Mouse (Mus musculus) hindbrain, embryonic 11.5 days (tissue): ENCODE results near the gene Pgls. TPM values are rescaled to one million over a fixed set of nuclear protein-coding genes. Genes with fewer than 3 reads are reported as not detected.

Source experiments
- ATAC-seq: fragments of 200-750 bp; cut with Nextera tagmentation; 2 replicates; pipeline ENCODE4 v1.8.0; 2017; ENCODE audit warnings: mild to moderate bottlenecking, moderate TSS enrichment, moderate library complexity; ENCODE audit not compliant: low FRiP score
- DNase-seq: peaks from one replicate; pipeline ENCODE4 v3.0.0-alpha.2; 2015; ENCODE audit warnings: low spot score
- H3K27ac ChIP-seq: fragments of 300-500 bp; sonication (generic); 2 replicates; pipeline ENCODE4 v1.5.1; 2014; ENCODE audit warnings: mild to moderate bottlenecking, low read depth, low read length
- H3K27me3 ChIP-seq: fragments of 300-500 bp; sonication (generic); 2 replicates; pipeline ENCODE4 v1.6.1; 2014; ENCODE audit warnings: mild to moderate bottlenecking, low read length, moderate library complexity, mixed read lengths; ENCODE audit not compliant: control insufficient read depth, insufficient read depth
- H3K36me3 ChIP-seq: fragments of 300-500 bp; sonication (generic); 2 replicates; pipeline ENCODE4 v1.6.1; 2014; ENCODE audit warnings: mild to moderate bottlenecking, low read length, moderate library complexity, mixed read lengths; ENCODE audit not compliant: control insufficient read depth, insufficient read depth
- H3K4me1 ChIP-seq: fragments of 300-500 bp; sonication (generic); replicated peaks from 2 replicates; pipeline ENCODE4 v1.6.1; 2014; ENCODE audit warnings: low read length, mixed read lengths; ENCODE audit not compliant: control insufficient read depth, insufficient read depth
- H3K4me2 ChIP-seq: fragments of 300-500 bp; sonication (generic); replicated peaks from 2 replicates; pipeline ENCODE4 v1.6.1; 2014; ENCODE audit warnings: mild to moderate bottlenecking, low read depth, low read length
- H3K4me3 ChIP-seq: fragments of 300-500 bp; sonication (generic); 2 replicates; pipeline ENCODE4 v1.5.1; 2014; ENCODE audit warnings: low read depth, low read length
- H3K9ac ChIP-seq: fragments of 300-500 bp; sonication (generic); 2 replicates; pipeline ENCODE4 v1.6.1; 2014; ENCODE audit warnings: low read depth, low read length
- H3K9me3 ChIP-seq: fragments of 300-500 bp; sonication (generic); 2 replicates; pipeline ENCODE4 v1.6.1; 2016; ENCODE audit warnings: low read length; ENCODE audit not compliant: control insufficient read depth
- WGBS: fragments of 180-500 bp; shearing (Covaris S2); extraction: QIAGEN DNeasy Blood & Tissue Kit; methylation state at CpG from one replicate; pipeline ENCODE4 v1.1.7; 2014; 5-methylcytosine and 5-hydroxymethylcytosine counted together
- polyA plus RNA-seq: library from polyadenylated mRNA; unstranded; fragments of >200 nt; fragmentation: Nextera tagmentation; extraction: Ambion mirVana; gene quantifications from 2 replicates; pipeline ENCODE4 v1.2.1, GENCODE M21; 2014

The Pgls gene
- polyA plus RNA-seq, 1 experiment from 2014 or later = 228 TPM

- 25% methylated on average over 5 of the region's 5 CpGs for WGBS
- H3K36me3 ChIP-seq = no peaks in the 10 kb centered on the region
- peak overlapping the region; percentile 93 for H3K4me2 ChIP-seq
- H3K4me3 ChIP-seq = peak overlapping the region; percentile 89
- peaks cover 12% of the 10 kb centered on the region for H3K4me1 ChIP-seq
- peak overlapping the region; percentile 93 for H3K9ac ChIP-seq
- ATAC-seq (no peak), DNase-seq (no peak)
- no peaks in the 10 kb centered on the region for H3K9me3 ChIP-seq
- no peaks in the 10 kb centered on the region for H3K27me3 ChIP-seq
- H3K27ac ChIP-seq = peak overlapping the region; percentile 98; the same call in 1 of the 2 replicates
These were observed 959 bp upstream of the Pgls start for GRCm38 (mm10) chr8:71591017-71591416.

- H3K4me2 ChIP-seq = peak overlapping the region; percentile 93
- WGBS = 4% methylated on average over 59 of the region's 60 CpGs
- H3K36me3 ChIP-seq = no peaks in the 10 kb centered on the region
- H3K4me1 ChIP-seq = peaks cover 13% of the 10 kb centered on the region
- peak overlapping the region; percentile 93 for H3K9ac ChIP-seq
- H3K27me3 ChIP-seq = no peaks in the 10 kb centered on the region
- peak overlapping the region; percentile 89 for H3K4me3 ChIP-seq
- DNase-seq = no peak
- ATAC-seq = peak; percentile 76
- H3K9me3 ChIP-seq = no peaks in the 10 kb centered on the region
- H3K27ac ChIP-seq = peak overlapping the region; percentile 98
These were observed 596 bp downstream of the Pgls start for GRCm38 (mm10) chr8:71592374-71593170.

- DNase-seq (no peak), ATAC-seq (no peak)
- no peaks in the 10 kb centered on the region for H3K36me3 ChIP-seq
- H3K27ac ChIP-seq = no peak overlapping the region
- no peaks in the 10 kb centered on the region for H3K9me3 ChIP-seq
- no peak overlapping the region for H3K9ac ChIP-seq
- H3K4me2 ChIP-seq = no peak overlapping the region
- no peak overlapping the region for H3K4me3 ChIP-seq
- 92% methylated on average over 8 of the region's 8 CpGs for WGBS
- H3K27me3 ChIP-seq = no peaks in the 10 kb centered on the region
- H3K4me1 ChIP-seq = peaks cover 13% of the 10 kb centered on the region
These were observed 1.8 kb downstream of the Pgls start for GRCm38 (mm10) chr8:71593556-71594323.

- Histone ChIP-seq H3K4me1 (peaks cover 13% of the 10 kb centered on the region), H3K4me3 (no peak overlapping the region), H3K9me3 (no peaks in the 10 kb centered on the region), H3K27ac (no peak overlapping the region), H3K36me3 (no peaks in the 10 kb centered on the region), H3K9ac (no peak overlapping the region), H3K4me2 (no peak overlapping the region), H3K27me3 (no peaks in the 10 kb centered on the region)
- ATAC-seq (no peak), DNase-seq (no peak)
- WGBS = 93% methylated on average over 4 of the region's 4 CpGs
These were observed 2.3 kb downstream of the Pgls start for GRCm38 (mm10) chr8:71594324-71594722.

GRCm38 (mm10) chr8:71595862-71596261 lies 3.9 kb downstream of the Pgls start:
- Histone ChIP-seq H3K4me3 (no peak overlapping the region), H3K9ac (no peak overlapping the region)

DNA sequence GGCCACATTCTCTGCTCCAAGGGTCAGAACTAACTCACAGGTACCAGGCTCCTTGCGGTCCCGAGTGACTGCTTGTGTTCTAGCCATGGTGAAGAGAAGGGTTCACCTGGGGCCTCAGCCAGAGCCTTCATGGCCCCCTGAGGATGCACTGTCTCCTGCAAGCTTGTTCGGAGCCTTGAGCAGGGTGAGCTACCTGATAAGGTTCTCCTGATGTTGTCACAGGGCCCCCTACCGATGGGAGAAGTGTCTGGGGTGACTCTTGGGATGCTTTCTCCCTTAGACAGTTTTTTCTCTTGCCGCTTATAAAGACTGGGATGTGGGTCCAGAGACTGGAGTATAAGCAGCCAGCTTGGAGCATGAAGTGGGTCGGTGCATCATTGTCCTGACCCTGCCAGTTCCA lies 4.4 kb downstream of the Pgls start:
- H3K36me3 ChIP-seq = no peaks in the 10 kb centered on the region
- DNase-seq (no peak), ATAC-seq (no peak)
- H3K4me1 ChIP-seq = peaks cover 9% of the 10 kb centered on the region
- H3K27me3 ChIP-seq = peaks cover 9% of the 10 kb centered on the region
- H3K4me2 ChIP-seq = no peak overlapping the region
- 57% methylated on average over 6 of the region's 6 CpGs for WGBS
- no peak overlapping the region for H3K27ac ChIP-seq
- no peak overlapping the region for H3K9ac ChIP-seq
- no peak overlapping the region for H3K4me3 ChIP-seq
- H3K9me3 ChIP-seq = no peaks in the 10 kb centered on the region

More at GRCm38 (mm10) chr8:71595862-71596261, 3.9 kb downstream of the Pgls start:
- 5% methylated on average over 27 of the region's 27 CpGs for WGBS
- ATAC-seq (peak; percentile 15; the same call in 1 of the 2 replicates), DNase-seq (peak; percentile 90)
- no peaks in the 10 kb centered on the region for H3K36me3 ChIP-seq
- H3K4me2 ChIP-seq = no peak overlapping the region
- peaks cover 7% of the 10 kb centered on the region for H3K27me3 ChIP-seq
- H3K4me1 ChIP-seq = peaks cover 13% of the 10 kb centered on the region
- no peak overlapping the region for H3K27ac ChIP-seq
- no peaks in the 10 kb centered on the region for H3K9me3 ChIP-seq

DNA sequence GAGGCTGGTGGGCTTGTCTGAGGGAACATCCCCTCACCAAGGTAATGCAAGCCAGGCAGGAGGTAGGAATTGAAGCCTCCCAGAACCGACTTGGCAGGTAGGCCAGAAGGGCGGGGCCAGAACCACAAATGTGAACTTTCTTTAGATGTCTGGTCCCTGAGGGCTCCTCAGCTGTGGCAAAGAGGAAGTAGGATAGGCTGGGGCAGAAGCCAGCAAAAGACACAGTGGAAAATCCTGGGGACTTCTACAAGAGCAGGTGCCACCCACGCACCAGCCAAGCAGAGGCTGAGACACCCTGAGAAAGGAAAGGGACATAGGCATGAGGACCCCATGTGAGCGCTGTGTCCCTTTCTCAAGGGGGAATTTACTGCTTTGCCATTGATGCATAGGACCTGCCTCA lies 4.8 kb downstream of the Pgls start:
- no peak for DNase-seq
- no peak for ATAC-seq

GRCm38 (mm10) chr8:71597451-71597850 lies 5.5 kb downstream of the Pgls start, which contains the start of gene Fam129c:
TSS of gene Fam129c (plus strand) at chr8:71597648.
- ATAC-seq (no peak), DNase-seq (no peak)
- Histone ChIP-seq H3K27me3 (peaks cover 19% of the 10 kb centered on the region), H3K9me3 (no peaks in the 10 kb centered on the region), H3K4me2 (no peak within 1 kb of the TSS), H3K4me1 (peaks cover 9% of the 10 kb centered on the region), H3K4me3 (no peak within 1 kb of the TSS), H3K27ac (no peak within 1 kb of the TSS), H3K9ac (no peak within 1 kb of the TSS), H3K36me3 (no peaks in the 10 kb centered on the region)
- 84% methylated on average over 3 of the region's 3 CpGs for WGBS

More for the DNA sequence above, 4.8 kb downstream of the Pgls start:
- H3K4me2 ChIP-seq = no peak overlapping the region
- H3K9me3 ChIP-seq = no peaks in the 10 kb centered on the region
- H3K27ac ChIP-seq = no peak overlapping the region
- no peak overlapping the region for H3K4me3 ChIP-seq
- H3K36me3 ChIP-seq = no peaks in the 10 kb centered on the region
- 84% methylated on average over 4 of the region's 4 CpGs for WGBS
- H3K4me1 ChIP-seq = peaks cover 9% of the 10 kb centered on the region
- H3K9ac ChIP-seq = no peak overlapping the region
- H3K27me3 ChIP-seq = peaks cover 12% of the 10 kb centered on the region
